Mouse (Mus musculus) liver, postnatal 0 days (tissue): ENCODE measurements at regions not wholly inside any gene's neighbourhood (a gene's known extent, or its start where the extent isn't known, plus 50 kb on each side); places are given as distances from the start of the nearest gene placed in this dataset.

Source experiments
- CTCF ChIP-seq: sonication (generic); IDR thresholded peaks from 2 replicates; pipeline ENCODE4 v1.5.1; 2016; ENCODE audit warnings: antibody characterized with exemption, low read depth
- EP300 ChIP-seq: IDR thresholded peaks from 2 replicates; pipeline ENCODE4 v1.6.1; 2016; ENCODE audit warnings: antibody characterized with exemption, low read depth, mild to moderate bottlenecking

DNA sequence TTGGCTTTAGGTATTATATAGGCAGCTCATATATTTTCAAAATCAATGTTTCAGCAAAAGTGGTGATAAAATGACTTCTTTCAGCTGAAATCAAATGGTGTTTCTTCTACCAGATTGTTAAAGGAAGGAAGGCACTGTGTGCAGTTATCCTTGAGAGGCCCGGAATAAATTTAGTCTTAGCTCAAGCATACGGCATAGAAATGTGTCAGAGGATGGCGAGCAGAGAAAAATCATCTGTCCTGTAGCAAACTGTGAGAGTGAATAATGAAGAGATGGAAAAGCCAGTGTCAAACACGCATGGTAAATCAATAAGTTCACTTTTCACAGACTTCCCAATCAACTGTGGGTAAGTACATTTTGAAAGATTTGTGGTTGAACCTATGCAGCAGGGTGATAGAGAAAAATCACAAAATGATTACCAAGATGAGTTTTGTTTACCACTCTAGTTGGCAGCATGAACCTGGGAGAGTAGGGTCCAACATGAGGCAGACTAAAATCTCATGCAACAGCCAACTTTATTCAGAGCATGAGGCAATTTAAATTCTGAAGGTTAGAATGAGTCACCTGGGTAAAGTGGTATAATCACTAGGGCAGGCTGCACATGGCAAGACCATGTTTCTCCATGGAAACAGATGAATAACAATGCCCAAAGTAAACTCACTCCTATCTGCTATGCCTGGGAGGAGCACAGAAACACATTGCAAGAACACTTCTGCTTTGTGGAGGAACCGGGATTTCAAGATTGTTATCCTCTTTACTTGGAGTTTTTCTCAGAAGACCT lies 55.7 kb downstream of the AI429214 start:
- TF ChIP-seq CTCF (no peak), EP300 (no peak)
